Comparison of ENCODE assay signal across 8 mouse cellular contexts in genomic region chr4:129702454-129702853, GRCm38 (mm10). TPM values are rescaled to one million over a fixed set of nuclear protein-coding genes. Genes with fewer than 3 reads are reported as not detected.
A peak's percentile ranks its signal among the peaks of the same experiment; 100 is the strongest.
DNase-seq lines count a peak whose midpoint lies in the region.

No protein-coding gene starts in this region.

- intact Hi-C loops in heart, postnatal 36 days (cut with DNase I): loop anchor here (5.0 kb wide), 2 partner anchors 40 to 280 kb away; partner anchors contain the start of genes Adgrb2 and Khdrbs1

- peak; percentile 28 for DNase-seq in thymus, postnatal 4 days
- DNase-seq in thymus, postnatal 0 days (ENCODE audit: low spot score): no peak
- peak; percentile 82 to 86 for DNase-seq in frontal cortex, adult 2 months (ENCODE audit: extremely low spot score in 1 of 2, low spot score in 1 of 2)
- DNase-seq in heart, postnatal 36 days: peak; percentile 53 to 58
- DNase-seq in layer of hippocampus, postnatal 36 days: peak; percentile 71 to 79
- DNase-seq in mesoderm, embryonic 11.5 days (ENCODE audit: low read depth, low spot score): peak; percentile 90
- DNase-seq in right cerebral cortex, postnatal 4 days: peak; percentile 74
- DNase-seq in spleen, postnatal 10 days (ENCODE audit: low spot score in 2 of 2): no peak

RNA-seq across cellular contexts. Expression of gene Tmem39b, which starts 5.8 kb away (rescaled TPM):
- 7.7 and 9.2 TPM in 2 replicates for polyA plus RNA-seq in thymus, postnatal 0 days (2015; fragmentation: Nextera tagmentation; extraction: Ambion mirVana)
- polyA plus RNA-seq in frontal cortex, adult 2 months (2012; rRNA removed): 19.9 and 21.1 TPM in 2 replicates
- 1 to 10 TPM; 4.1 to 4.7 TPM for total RNA-seq in heart, postnatal 36 days (2021)
- total RNA-seq in layer of hippocampus, postnatal 36 days (2021): 10 to 100 TPM; 11.5 to 15.8 TPM

RNA-seq across cellular contexts. Expression of gene Kpna6, which starts 29.9 kb away (rescaled TPM):
- polyA plus RNA-seq in thymus, postnatal 0 days (2015; fragmentation: Nextera tagmentation; extraction: Ambion mirVana): 8.9 and 11.6 TPM in 2 replicates
- 43.6 and 49.5 TPM in 2 replicates for polyA plus RNA-seq in frontal cortex, adult 2 months (2012; rRNA removed)
- 10 to 100 TPM; 63.3 to 73.1 TPM for total RNA-seq in heart, postnatal 36 days (2021)
- 10 to 100 TPM; 90.7 to 92.5 TPM for total RNA-seq in layer of hippocampus, postnatal 36 days (2021)

RNA-seq across cellular contexts. Expression of gene Khdrbs1, which starts 39.6 kb away (rescaled TPM):
- polyA plus RNA-seq in thymus, postnatal 0 days (2015; fragmentation: Nextera tagmentation; extraction: Ambion mirVana): 127 and 145 TPM in 2 replicates
- 52.0 and 53.0 TPM in 2 replicates for polyA plus RNA-seq in frontal cortex, adult 2 months (2012; rRNA removed)
- 10 to 100 TPM; 35.4 to 44.2 TPM for total RNA-seq in heart, postnatal 36 days (2021)
- 10 to 100 TPM; 88.4 to 90.0 TPM for total RNA-seq in layer of hippocampus, postnatal 36 days (2021)

Comparison
In these comparisons a context has a peak if more than half of its experiments do, and no peak if none do; other contexts are left out.
1. DNase-seq: peak in thymus, postnatal 4 days (single experiment), frontal cortex, adult 2 months (2 of 2), heart, postnatal 36 days (2 of 2), layer of hippocampus, postnatal 36 days (2 of 2), mesoderm, embryonic 11.5 days (single experiment) and right cerebral cortex, postnatal 4 days (single experiment); none in thymus, postnatal 0 days (single experiment) and spleen, postnatal 10 days (0 of 2).